Mouse (Mus musculus) MEL (cell line): Measurements from ENCODE around the gene Gimap7. TPM values are rescaled to one million over a fixed set of nuclear protein-coding genes. Genes with fewer than 3 reads are reported as not detected.

ENCODE experiments used
- DNase-seq: peaks from one replicate; pipeline ENCODE4 v3.0.0; 2011; ENCODE audit warnings: low read depth, low spot score
- H3K27ac ChIP-seq: 2 replicates; pipeline ENCODE4 v1.5.1; 2012; ENCODE audit warnings: low read depth, mild to moderate bottlenecking, control low read depth, low read length, moderate library complexity; ENCODE audit not compliant: control insufficient read depth
- H3K27me3 ChIP-seq, 2 experiments: fragments of 150-350 bp in 1 of 2; sonication (generic) in 1 of 2; 2 replicates each; pipeline ENCODE4 v1.6.1; 2012; ENCODE audit warnings: low read length in 2 of 2, mild to moderate bottlenecking in 2 of 2, improper control_type of control experiment in 1 of 2, moderate library complexity in 1 of 2; ENCODE audit not compliant: insufficient read depth in 2 of 2, control insufficient read depth in 1 of 2
- H3K36me3 ChIP-seq, 2 experiments: 2 replicates each; pipeline ENCODE4 v1.6.1; 2012 to 2014; ENCODE audit warnings: low read length in 2 of 2, improper control_type of control experiment in 1 of 2, inconsistent platforms in 1 of 2, mild to moderate bottlenecking in 1 of 2; ENCODE audit not compliant: insufficient read depth in 2 of 2, control insufficient read depth in 1 of 2
- H3K4me1 ChIP-seq, 2 experiments: fragments of 150-350 bp in 1 of 2; sonication (generic) in 1 of 2; 2 replicates each; pipeline ENCODE4 v1.6.1; 2012; ENCODE audit warnings: low read length in 2 of 2, improper control_type of control experiment in 1 of 2, mild to moderate bottlenecking in 1 of 2; ENCODE audit not compliant: insufficient read depth in 2 of 2, control insufficient read depth in 1 of 2
- H3K4me3 ChIP-seq, 2 experiments: fragments of 150-350 bp in 1 of 2; sonication (generic) in 1 of 2; 2 replicates each; pipeline ENCODE4 v1.5.1; 2012; ENCODE audit warnings: low read depth in 2 of 2, low read length in 2 of 2, mild to moderate bottlenecking in 2 of 2, moderate library complexity in 2 of 2, control low read depth in 1 of 2, improper control_type of control experiment in 1 of 2; ENCODE audit not compliant: control insufficient read depth in 1 of 2, insufficient read depth in 1 of 2
- H3K79me2 ChIP-seq: 2 replicates; pipeline ENCODE4 v1.6.1; 2012; ENCODE audit warnings: mild to moderate bottlenecking, low read length, moderate library complexity; ENCODE audit not compliant: control insufficient read depth, poor library complexity, insufficient read depth
- H3K9ac ChIP-seq: 2 replicates; pipeline ENCODE4 v1.6.1; 2012; ENCODE audit warnings: low read depth, mild to moderate bottlenecking, control low read depth, low read length, moderate library complexity; ENCODE audit not compliant: control insufficient read depth, poor library complexity, severe bottlenecking
- H3K9me3 ChIP-seq: fragments of 150-350 bp; sonication (generic); replicated peaks from 2 replicates; pipeline ENCODE4 v1.6.1; 2012; ENCODE audit warnings: mild to moderate bottlenecking, low read length, improper control_type of control experiment, moderate library complexity; ENCODE audit not compliant: insufficient read depth
- BHLHE40 ChIP-seq: IDR thresholded peaks from 2 replicates; pipeline ENCODE4 v1.6.1; 2012; ENCODE audit warnings: low read depth, mild to moderate bottlenecking, inconsistent platforms, low read length, improper control_type of control experiment, borderline replicate concordance
- CHD1 ChIP-seq: IDR thresholded peaks from 2 replicates; pipeline ENCODE4 v1.6.1; 2012; ENCODE audit warnings: low read depth, mild to moderate bottlenecking, inconsistent platforms, low read length, improper control_type of control experiment
- CTCF ChIP-seq, 3 experiments: IDR thresholded peaks in 2 of 3; conservative IDR thresholded peaks in 1 of 3; 2 replicates each; pipeline ENCODE4 v1.5.1; 2011 to 2012; ENCODE audit warnings: low read length in 3 of 3, low read depth in 2 of 3, mild to moderate bottlenecking in 2 of 3, improper control_type of control experiment in 1 of 3, inconsistent platforms in 1 of 3, mixed read lengths in 1 of 3, moderate library complexity in 1 of 3; ENCODE audit not compliant: control insufficient read depth in 1 of 3, insufficient read depth in 1 of 3, poor library complexity in 1 of 3, severe bottlenecking in 1 of 3
- E2F4 ChIP-seq: IDR thresholded peaks from 2 replicates; pipeline ENCODE4 v1.6.1; 2011; ENCODE audit warnings: low read depth, low read length, improper control_type of control experiment, borderline replicate concordance
- EP300 ChIP-seq, 2 experiments: IDR thresholded peaks; 2 replicates each; pipeline ENCODE4 v1.6.1; 2011; ENCODE audit warnings: improper control_type of control experiment in 2 of 2, low read length in 2 of 2, low read depth in 1 of 2, mild to moderate bottlenecking in 1 of 2
- ETS1 ChIP-seq: IDR thresholded peaks from 2 replicates; pipeline ENCODE4 v1.6.1; 2012; ENCODE audit warnings: low read depth, mild to moderate bottlenecking, inconsistent platforms, low read length, improper control_type of control experiment, moderate library complexity
- GABPA ChIP-seq: IDR thresholded peaks from 2 replicates; pipeline ENCODE4 v1.6.1; 2012; ENCODE audit warnings: low read depth, mild to moderate bottlenecking, inconsistent platforms, low read length, improper control_type of control experiment, moderate library complexity
- HCFC1 ChIP-seq: IDR thresholded peaks from 2 replicates; pipeline ENCODE4 v1.6.1; 2012; ENCODE audit warnings: low read depth, mild to moderate bottlenecking, inconsistent platforms, low read length, improper control_type of control experiment, moderate library complexity
- JUND ChIP-seq: IDR thresholded peaks from 2 replicates; pipeline ENCODE4 v1.6.1; 2011; ENCODE audit warnings: low read depth, mild to moderate bottlenecking, improper control_type of control experiment, low read length
- MAZ ChIP-seq: IDR thresholded peaks from 2 replicates; pipeline ENCODE4 v1.6.1; 2012; ENCODE audit warnings: low read depth, mild to moderate bottlenecking, inconsistent platforms, low read length, improper control_type of control experiment
- MEF2A ChIP-seq: IDR thresholded peaks from 2 replicates; pipeline ENCODE4 v1.6.1; 2014; ENCODE audit warnings: low read depth, mild to moderate bottlenecking, inconsistent platforms, low read length, improper control_type of control experiment; ENCODE audit not compliant: poor library complexity, insufficient replicate concordance, severe bottlenecking; ENCODE audit errors: extremely low read depth
- MYB ChIP-seq: IDR thresholded peaks from 2 replicates; pipeline ENCODE4 v1.6.1; 2011; ENCODE audit warnings: mild to moderate bottlenecking, low read depth, low read length, improper control_type of control experiment
- NRF1 ChIP-seq: IDR thresholded peaks from 2 replicates; pipeline ENCODE4 v1.6.1; 2014; ENCODE audit warnings: low read depth, mild to moderate bottlenecking, inconsistent platforms, low read length, improper control_type of control experiment, moderate library complexity; ENCODE audit not compliant: poor library complexity, insufficient read depth, severe bottlenecking
- POLR2A ChIP-seq, 2 experiments: IDR thresholded peaks; 2 replicates each; pipeline ENCODE4 v1.6.1; 2011 to 2012; ENCODE audit warnings: low read length in 2 of 2, mild to moderate bottlenecking in 2 of 2, control low read depth in 1 of 2, improper control_type of control experiment in 1 of 2, low read depth in 1 of 2, moderate library complexity in 1 of 2; ENCODE audit not compliant: control insufficient read depth in 1 of 2, insufficient read depth in 1 of 2, poor library complexity in 1 of 2
- RAD21 ChIP-seq: IDR thresholded peaks from 2 replicates; pipeline ENCODE4 v1.6.1; 2011; ENCODE audit warnings: mild to moderate bottlenecking, low read depth, low read length, improper control_type of control experiment
- RCOR1 ChIP-seq: IDR thresholded peaks from 2 replicates; pipeline ENCODE4 v1.6.1; 2012; ENCODE audit warnings: low read depth, mild to moderate bottlenecking, inconsistent platforms, low read length, improper control_type of control experiment
- SIN3A ChIP-seq: IDR thresholded peaks from 2 replicates; pipeline ENCODE4 v1.6.1; 2012; ENCODE audit warnings: low read length, improper control_type of control experiment, inconsistent platforms
- TBP ChIP-seq: IDR thresholded peaks from 2 replicates; pipeline ENCODE4 v1.8.0; 2011; ENCODE audit warnings: low read depth, low read length, improper control_type of control experiment
- UBTF ChIP-seq: IDR thresholded peaks from 2 replicates; pipeline ENCODE4 v1.6.1; 2012; ENCODE audit warnings: low read depth, mild to moderate bottlenecking, inconsistent platforms, low read length, improper control_type of control experiment, moderate library complexity, borderline replicate concordance; ENCODE audit not compliant: insufficient read depth
- ZC3H11A ChIP-seq: IDR thresholded peaks from 2 replicates; pipeline ENCODE4 v1.6.1; 2012; ENCODE audit warnings: low read depth, mild to moderate bottlenecking, inconsistent platforms, low read length, improper control_type of control experiment
- ZKSCAN1 ChIP-seq: IDR thresholded peaks from 2 replicates; pipeline ENCODE4 v1.6.1; 2012; ENCODE audit warnings: low read depth, mild to moderate bottlenecking, inconsistent platforms, low read length, improper control_type of control experiment, moderate library complexity
- ZMIZ1 ChIP-seq: IDR thresholded peaks from 2 replicates; pipeline ENCODE4 v1.6.1; 2012; ENCODE audit warnings: low read depth, mild to moderate bottlenecking, inconsistent platforms, low read length, improper control_type of control experiment, moderate library complexity
- ZNF384 ChIP-seq: IDR thresholded peaks from 2 replicates; pipeline ENCODE4 v1.6.1; 2012; ENCODE audit warnings: low read depth, mild to moderate bottlenecking, inconsistent platforms, low read length, improper control_type of control experiment
- polyA plus RNA-seq, 2 experiments: library from polyadenylated mRNA; stranded (reverse) in 1 of 2; unstranded in 1 of 2; fragments of >175 nt in 1 of 2; fragments of >200 nt in 1 of 2; gene quantifications; 2 replicates each; pipeline versions ENCODE4 v1.2.1 to v1.2.4; 2012; ENCODE audit warnings: low replicate concordance in 2 of 2, low read depth in 1 of 2; ENCODE audit not compliant: insufficient read length in 2 of 2, insufficient read depth in 1 of 2, missing spikeins in 1 of 2
- total RNA-seq: library from RNA; depleted of rRNA; stranded (reverse); fragments of 300-350 nt; gene quantifications from 2 replicates; pipeline ENCODE4 v1.2.3, GENCODE M21; 2012; rRNA removed

The Gimap7 gene
- total RNA-seq (not detected in 2 replicates), polyA plus RNA-seq (not detected)

GRCm38 (mm10) chr6:48718455-48718854 is at the start of gene Gimap7, which contains the start of gene Gm28053:
TSS of gene Gimap7 (plus strand) at chr6:48718621.
TSS of gene Gm28053 (plus strand) at chr6:48718607.
- Histone ChIP-seq H3K36me3 (no peaks in the 10 kb centered on the region), H3K4me1 (no peaks in the 10 kb centered on the region), H3K27me3 (no peaks in the 10 kb centered on the region), H3K9ac (no peak within 1 kb of the TSS), H3K9me3 (no peaks in the 10 kb centered on the region), H3K79me2 (no peaks in the 10 kb centered on the region), H3K27ac (no peak within 1 kb of the TSS), H3K4me3 (no peak within 1 kb of the TSS)
- TF ChIP-seq SIN3A (no peak), HCFC1 (no peak), EP300 (IDR thresholded peaks at IDR 0.05; ENCODE audit: low read depth in 1 of 2, low read length in 2 of 2) (no peak), ZC3H11A (no peak), ETS1 (no peak), BHLHE40 (no peak), CTCF (IDR thresholded peaks at IDR 0.05 in 2 of 3, conservative IDR thresholded peaks at IDR 0.05 in 1 of 3; ENCODE audit: control insufficient read depth in 1 of 3, insufficient read depth in 1 of 3, low read depth in 2 of 3, low read length in 3 of 3, poor library complexity in 1 of 3, severe bottlenecking in 1 of 3) (no peak), UBTF (no peak), TBP (no peak), MEF2A (no peak), GABPA (no peak), RCOR1 (no peak), POLR2A (IDR thresholded peaks at IDR 0.05; ENCODE audit: control insufficient read depth in 1 of 2, insufficient read depth in 1 of 2, low read depth in 1 of 2, low read length in 2 of 2, poor library complexity in 1 of 2) (no peak), CHD1 (no peak), NRF1 (no peak), MAZ (no peak)
- DNase-seq = no peak

- Histone ChIP-seq H3K27me3 (no peaks in the 10 kb centered on the region), H3K27ac (no peak overlapping the region), H3K9ac (no peak overlapping the region), H3K9me3 (no peaks in the 10 kb centered on the region), H3K36me3 (no peaks in the 10 kb centered on the region), H3K4me3 (no peak overlapping the region), H3K79me2 (no peaks in the 10 kb centered on the region)
- DNase-seq = no peak
- TF ChIP-seq UBTF = no peak
- no peak for TF ChIP-seq JUND
- TF ChIP-seq ZKSCAN1 = no peak
- no peak for TF ChIP-seq MYB
- no peak for TF ChIP-seq RAD21
- TF ChIP-seq CTCF (IDR thresholded peaks at IDR 0.05 in 2 of 3, conservative IDR thresholded peaks at IDR 0.05 in 1 of 3; ENCODE audit: control insufficient read depth in 1 of 3, insufficient read depth in 1 of 3, low read depth in 2 of 3, low read length in 3 of 3, poor library complexity in 1 of 3, severe bottlenecking in 1 of 3) = no peak
- TF ChIP-seq E2F4 = no peak
- TF ChIP-seq CHD1 = no peak
- TF ChIP-seq ZMIZ1 = no peak
- TF ChIP-seq ZNF384 = no peak
- no peak for TF ChIP-seq EP300 (IDR thresholded peaks at IDR 0.05; ENCODE audit: low read depth in 1 of 2, low read length in 2 of 2)
- TF ChIP-seq, all 39 proteins: peak for 0
- H3K4me1 ChIP-seq = no peaks in the 10 kb centered on the region
Observed at GRCm38 (mm10) chr6:48669446-48669969, 48.9 kb upstream of the Gimap7 start.
